Mouse (Mus musculus): ENCODE results near the gene Brd9.

- TF ChIP-seq CTCF (IDR thresholded peaks at IDR 0.05) (peak; percentile 89), POLR2A (IDR thresholded peaks at IDR 0.05; ENCODE audit: insufficient read depth, low read depth, low read length) (peak; percentile 54), EP300 (IDR thresholded peaks at IDR 0.05; ENCODE audit: insufficient read depth, low read depth, low read length) (peak; percentile 99)
Observed at GRCm38 (mm10) chr13:73970545-73971448, 33.2 kb downstream of the Brd9 start.

Measured in heart, adult 2 months (tissue).